Mouse (Mus musculus) ovary, postnatal 36 days (tissue): ENCODE measurements around the gene BC030499.
"Not testable (repeated sequence)": the region's sequence is repeated elsewhere in the genome, so short reads cannot be mapped to it uniquely, and the experiment has no call there.

Source experiments
- DNase-seq: peaks from one replicate; pipeline ENCODE4 v3.0.0; 2022; ENCODE audit warnings: low spot score, mixed read lengths

BC030499 gene

DNA sequence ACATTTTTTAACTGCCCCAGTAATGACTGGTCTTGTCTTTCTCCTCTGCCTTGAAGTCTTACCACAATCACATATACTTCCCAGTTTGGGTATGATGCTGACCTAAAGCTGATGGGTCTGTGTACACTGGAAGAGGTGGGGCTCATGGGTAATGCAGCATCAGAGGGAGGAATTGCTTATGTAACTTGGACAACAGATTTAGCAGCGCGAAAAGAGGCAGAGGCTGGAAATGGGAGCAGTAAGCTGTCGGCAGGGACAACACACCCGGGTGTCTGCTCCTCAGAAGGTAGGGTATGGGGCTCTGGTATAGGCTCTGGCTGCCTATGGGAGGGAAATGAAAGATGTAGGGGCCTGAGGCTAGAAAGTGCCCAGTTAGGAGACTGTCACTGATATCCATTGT is at the start of gene BC030499:
Gene BC030499, plus strand, starts transcription at position 188 of the 400 bp plus-strand sequence.
- DNase-seq, result no peak

DNA sequence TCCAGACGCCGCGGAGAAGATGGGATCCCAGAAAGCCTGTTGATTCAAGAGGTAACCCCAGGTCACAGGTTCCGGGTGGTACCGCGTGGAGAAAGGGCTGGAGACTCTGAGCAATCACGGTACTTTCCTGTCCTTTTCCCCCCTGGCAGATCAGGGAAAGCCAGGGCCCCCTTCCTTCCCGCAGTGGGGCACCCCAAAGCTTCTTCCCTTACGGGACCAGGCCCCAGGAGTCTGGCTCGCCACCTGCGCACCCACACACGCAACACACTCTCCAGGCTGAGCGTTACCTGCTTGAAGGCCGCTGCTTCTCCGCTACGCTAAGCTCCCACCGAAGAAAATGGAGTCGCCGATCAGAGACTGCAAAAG is 45.4 kb upstream of the BC030499 start:
- no peak for DNase-seq

- peak; percentile 86 for DNase-seq
These were observed 44.9 kb upstream of the BC030499 start, which contains the start of the genes Sdf2 and Supt6 for GRCm38 (mm10) chr11:78245627-78246317. TSS of gene Sdf2 (plus strand) at chr11:78245746. TSS of gene Supt6 (minus strand) at chr11:78245987.

DNA sequence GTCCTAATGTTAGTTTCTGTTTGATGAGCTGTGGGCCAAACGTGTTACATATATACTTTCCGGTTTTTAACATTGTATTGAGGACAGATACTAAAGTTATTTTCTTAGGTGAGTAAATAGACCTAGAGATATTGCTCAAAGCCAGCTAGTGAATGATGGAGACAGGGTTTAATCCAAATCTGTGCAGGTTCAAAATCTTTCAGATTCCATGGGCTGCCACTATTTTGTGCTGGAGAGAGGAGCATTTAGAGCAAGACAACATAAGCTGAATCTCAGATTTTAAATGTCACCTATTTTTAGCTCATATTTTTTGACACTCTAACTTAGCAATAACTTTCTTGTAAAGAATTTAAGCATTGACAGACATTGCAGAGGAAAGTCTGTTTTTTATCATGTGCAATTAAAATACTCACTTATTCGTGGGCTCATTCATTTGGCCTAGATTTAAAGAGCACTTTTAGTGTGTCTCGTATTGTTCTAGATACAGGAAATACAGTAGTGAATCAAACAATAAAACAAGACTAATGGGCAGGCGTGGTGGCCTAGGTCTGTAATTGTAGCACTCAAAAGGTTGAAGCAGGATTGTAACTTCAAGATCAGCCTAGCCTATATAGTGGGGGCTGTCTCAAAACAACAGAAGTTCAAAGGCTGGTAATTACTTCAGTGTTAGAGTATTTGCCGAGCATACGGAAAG is 44.2 kb upstream of the BC030499 start:
- DNase-seq, result no peak

GRCm38 (mm10) chr11:78247012-78247348 is 43.7 kb upstream of the BC030499 start:
- DNase-seq, result no peak

DNA sequence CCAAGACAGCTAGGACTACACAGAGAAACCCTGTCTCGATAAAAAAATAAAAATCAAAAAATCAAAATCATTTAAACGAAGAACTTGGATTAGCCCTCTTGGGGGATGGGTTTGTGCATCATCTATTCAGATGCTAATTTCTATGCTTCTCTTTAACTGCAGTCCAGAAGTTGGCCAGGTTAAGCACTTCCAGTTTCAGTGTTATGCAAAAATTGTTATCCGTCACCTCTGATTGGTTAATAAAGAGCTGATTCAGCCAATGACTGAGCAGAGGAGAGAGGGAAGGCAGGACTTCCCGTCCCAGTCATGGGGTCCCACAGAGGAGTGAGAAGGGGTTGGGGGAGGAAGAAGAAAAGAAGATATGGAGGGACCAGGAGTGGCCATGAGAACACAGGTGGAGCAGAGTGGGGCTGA is 42.9 kb upstream of the BC030499 start:
- no peak for DNase-seq

- DNase-seq, result no peak
These were observed 34.0 kb upstream of the BC030499 start for GRCm38 (mm10) chr11:78256618-78257017.

DNA sequence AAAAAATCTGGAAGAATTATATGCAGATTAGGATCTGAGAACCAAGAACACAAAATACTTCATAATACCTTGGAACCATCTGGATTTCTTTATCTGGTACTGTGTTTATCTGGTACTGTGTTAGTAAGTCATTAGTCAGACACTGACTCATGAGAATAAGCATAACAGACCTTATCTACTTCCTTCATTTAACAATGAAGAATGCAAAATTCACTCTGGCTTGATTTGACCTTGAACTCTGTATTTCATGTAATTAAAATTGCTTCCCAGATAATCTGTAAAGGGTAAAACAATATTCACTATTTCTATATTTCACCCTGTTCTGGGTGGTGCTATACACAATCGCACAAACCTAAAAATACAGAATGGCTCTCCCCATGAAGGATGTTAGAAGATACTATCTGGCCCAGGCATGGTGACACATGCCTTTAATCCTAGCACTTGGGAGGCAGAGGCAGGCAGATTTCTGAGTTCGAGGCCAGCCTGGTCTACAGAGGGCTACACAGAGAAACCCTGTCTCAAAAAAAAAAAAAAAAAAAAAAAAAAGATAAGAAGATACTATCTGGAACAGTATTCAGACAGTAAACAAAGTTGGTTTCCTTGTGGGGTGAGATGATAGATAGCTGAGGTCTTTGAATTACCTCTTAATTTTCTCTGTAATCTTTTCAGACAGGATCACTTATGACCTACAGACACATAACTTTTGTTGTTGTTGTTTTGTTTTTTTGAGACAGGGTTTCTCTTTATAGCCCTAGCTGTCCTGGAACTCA is 30.0 kb upstream of the BC030499 start:
- DNase-seq, result no peak

DNA sequence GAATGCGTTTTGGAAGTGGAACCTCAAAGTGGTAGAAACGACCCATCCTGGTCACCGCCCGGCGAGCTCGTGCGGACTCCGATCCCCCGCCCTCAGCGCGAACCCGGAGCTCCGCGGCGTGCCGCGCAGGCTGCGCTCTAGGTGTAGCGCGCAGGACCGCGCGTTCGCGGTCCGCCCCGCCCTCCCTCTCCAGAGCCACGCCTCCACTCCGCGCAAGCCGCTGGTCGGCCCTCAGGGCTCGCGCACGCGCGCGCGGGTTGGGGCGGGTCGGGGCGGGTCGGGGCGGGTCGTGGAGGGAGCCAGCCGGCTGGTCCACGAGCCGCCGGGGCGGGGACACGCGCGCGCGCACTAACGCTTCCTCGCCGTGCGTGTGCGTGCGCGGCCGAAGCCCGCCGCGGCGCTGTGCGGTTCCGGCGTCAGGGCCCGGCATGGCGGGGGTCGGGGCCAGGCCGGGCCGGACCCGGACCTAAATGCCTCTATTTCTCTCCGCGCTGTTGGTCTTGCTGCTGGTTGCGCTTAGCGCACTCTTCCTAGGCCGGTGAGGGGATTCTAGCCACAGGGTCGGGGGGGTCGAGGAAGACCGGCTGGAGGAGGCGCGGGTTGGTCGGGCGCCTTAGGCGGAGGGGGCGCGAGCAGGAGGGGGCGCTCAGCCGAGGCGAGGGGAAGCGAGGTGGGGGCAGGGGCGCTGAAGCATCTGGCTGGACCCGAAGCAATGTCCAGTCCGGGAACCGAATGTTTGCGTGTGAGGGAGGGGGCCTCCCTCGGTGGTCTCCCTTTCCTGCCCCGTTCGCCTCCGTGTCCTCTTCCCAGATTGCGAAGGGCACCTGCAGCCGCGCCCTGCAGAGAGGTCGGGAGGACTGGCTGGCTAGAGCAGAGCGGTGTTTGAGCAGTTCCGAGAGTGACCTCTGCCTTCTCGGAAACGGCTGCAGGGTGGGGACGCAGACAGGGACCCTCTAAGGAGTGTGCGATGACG is 29.0 kb upstream of the BC030499 start, which contains the start of gene 2610507B11Rik:
Gene 2610507B11Rik, plus strand, starts transcription at position 373 of the 973 bp plus-strand sequence.
- peak; percentile 93 for DNase-seq

DNA sequence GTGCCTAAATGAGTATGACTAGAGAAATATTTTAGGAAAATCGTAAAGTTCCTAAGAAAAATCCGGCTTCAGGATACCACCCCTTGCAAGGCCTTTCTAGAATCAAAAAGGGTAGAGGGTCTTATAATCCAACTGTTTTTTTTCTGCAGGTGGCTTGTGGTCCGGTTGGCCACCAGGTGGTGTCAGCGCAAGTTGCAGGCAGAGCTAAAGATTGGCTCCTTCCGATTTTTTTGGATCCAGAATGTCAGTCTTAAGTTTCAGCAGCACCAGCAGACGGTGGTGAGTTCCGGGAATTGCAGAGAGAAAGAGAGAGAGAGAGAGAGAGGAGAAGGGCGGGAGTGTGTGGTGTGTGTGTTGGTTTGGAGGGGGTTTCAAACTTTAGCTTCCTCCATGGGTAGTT is 28.1 kb upstream of the BC030499 start:
- peak; percentile 41 for DNase-seq

DNA sequence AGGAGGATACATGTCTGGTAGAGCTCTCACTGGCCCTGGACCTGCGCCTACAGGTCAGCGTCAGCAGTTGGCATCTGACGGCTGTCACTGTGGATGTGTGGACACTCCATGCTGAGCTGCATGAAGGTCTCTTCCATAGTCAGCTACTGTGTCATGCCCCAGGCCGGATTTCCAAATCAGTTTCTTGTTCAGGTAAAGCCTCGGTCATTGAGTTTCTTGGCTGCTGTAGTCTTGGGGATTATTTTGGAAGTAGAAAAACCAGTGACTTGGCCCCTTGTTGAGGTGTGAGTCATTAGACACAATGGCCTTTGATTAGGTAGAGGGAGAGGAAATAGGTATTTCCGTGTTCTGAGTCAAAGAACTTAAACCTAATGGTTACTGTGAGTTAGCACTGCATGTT is 25.1 kb upstream of the BC030499 start:
- DNase-seq, result no peak

GRCm38 (mm10) chr11:78271986-78272385 is 18.7 kb upstream of the BC030499 start:
- DNase-seq, result no peak

DNA sequence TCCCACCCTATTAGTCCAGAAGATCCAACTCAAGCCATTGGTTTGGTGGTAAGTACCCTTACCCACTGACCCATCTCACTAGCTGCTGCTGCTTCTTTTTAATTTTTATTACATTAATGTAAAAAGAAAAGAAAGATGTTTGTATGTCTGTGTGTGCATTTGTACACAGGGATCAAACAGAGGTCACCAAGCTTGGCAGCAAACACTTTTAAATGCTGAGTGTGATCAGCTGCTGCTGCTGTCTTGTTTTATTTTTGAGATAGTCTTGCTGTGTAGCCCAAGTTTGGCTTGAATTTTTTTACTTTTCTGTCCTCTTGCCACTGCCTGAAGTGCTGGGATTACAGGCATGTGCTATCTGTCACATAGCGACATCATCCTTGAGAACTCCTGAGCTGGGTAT is 15.0 kb upstream of the BC030499 start:
- DNase-seq, result no peak

GRCm38 (mm10) chr11:78276169-78276568 is 14.5 kb upstream of the BC030499 start:
- DNase-seq, result not testable (repeated sequence)

GRCm38 (mm10) chr11:78278853-78279252 is 11.8 kb upstream of the BC030499 start:
- no peak for DNase-seq

GRCm38 (mm10) chr11:78279586-78279985 is 11.1 kb upstream of the BC030499 start:
- DNase-seq, result no peak

DNA sequence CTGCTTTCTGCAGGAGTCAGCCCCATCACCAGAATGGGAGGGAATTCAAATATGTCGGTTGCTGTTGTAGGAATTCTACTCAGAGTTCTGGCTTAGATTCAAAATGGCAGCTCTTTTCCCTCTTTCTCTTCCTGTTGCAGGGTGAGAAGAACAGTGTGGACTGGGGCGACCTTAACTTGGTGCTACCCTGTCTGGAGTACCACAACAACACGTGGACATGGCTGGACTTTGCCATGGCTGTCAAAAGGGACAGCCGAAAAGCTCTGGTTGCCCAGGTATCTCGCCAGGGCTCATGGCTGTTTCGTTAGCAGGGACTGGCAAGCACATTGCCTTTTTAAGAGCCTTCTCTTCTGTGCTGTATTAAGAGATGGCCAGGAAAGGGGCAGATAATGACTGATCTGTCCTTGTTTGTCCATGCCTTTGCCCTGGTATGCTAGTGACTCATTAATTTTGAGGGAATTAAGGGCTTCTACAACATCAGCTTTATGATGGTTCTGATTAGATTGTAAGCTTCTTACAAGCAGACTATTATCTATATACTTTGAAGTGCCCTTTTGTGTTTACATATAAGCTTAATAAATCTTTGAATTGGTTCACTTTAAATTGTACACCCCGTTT is 1.4 kb upstream of the BC030499 start:
- DNase-seq, result no peak

DNA sequence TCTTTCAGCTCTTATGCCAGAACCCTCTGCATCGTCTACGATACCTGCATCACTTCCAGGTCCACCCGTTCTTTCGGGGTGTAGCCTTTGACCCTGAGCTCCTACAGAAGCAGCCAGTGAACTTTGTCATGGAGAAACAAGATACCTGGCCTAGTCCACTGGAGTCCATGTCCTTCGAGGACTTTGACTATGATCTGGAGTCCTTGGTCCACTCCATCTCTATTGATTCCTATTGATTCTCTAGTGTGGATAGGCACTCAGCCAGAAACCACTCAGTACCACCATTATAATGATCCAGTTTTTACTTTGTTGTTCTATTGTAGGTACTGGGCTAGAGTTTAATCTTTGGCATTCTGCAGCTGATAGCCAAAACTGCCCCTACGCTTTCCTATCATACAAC is 3.9 kb downstream of the BC030499 start:
- DNase-seq, result no peak

- DNase-seq, result no peak
These were observed 10.3 kb downstream of the BC030499 start for GRCm38 (mm10) chr11:78300917-78301316.

- peak; percentile 89 for DNase-seq
These were observed 10.9 kb downstream of the BC030499 start, which contains the start of gene Spag5 for GRCm38 (mm10) chr11:78301357-78302084. TSS of gene Spag5 (plus strand) at chr11:78301529.
